Mouse (Mus musculus) erythroblast, adult 5-6 weeks (primary cell): Measurements from ENCODE around the gene Cramp1l. TPM values are rescaled to one million over a fixed set of nuclear protein-coding genes. Genes with fewer than 3 reads are reported as not detected.

Experiments used
- ATAC-seq: replicated peaks from 2 replicates; pipeline ENCODE4 v1.8.0; 2016; ENCODE audit warnings: moderate number of reproducible peaks, mild to moderate bottlenecking, moderate TSS enrichment, inconsistent platforms; ENCODE audit not compliant: poor library complexity, low FRiP score, severe bottlenecking
- total RNA-seq, 2 experiments: library from RNA; stranded (forward) in 1 of 2; stranded (reverse) in 1 of 2; fragments of 150-400 nt in 1 of 2; fragments of 200-764, 138-1000 nt in 1 of 2; gene quantifications; 2 replicates each; pipeline versions ENCODE4 v1.2.3 to v1.2.4; 2015 to 2017; ENCODE audit warnings: low replicate concordance in 2 of 2

The Cramp1l gene
- total RNA-seq (2015; ENCODE audit: low replicate concordance), result 16.7 and 18.0 TPM in 2 replicates
- total RNA-seq (2017; ENCODE audit: low replicate concordance), result 16.2 and 19.0 TPM in 2 replicates

GRCm38 (mm10) chr17:25015655-25016291 lies at the start of gene Cramp1l, which contains the start of gene Ift140:
TSS of gene Cramp1l (minus strand) at chr17:25015788.
TSS of gene Ift140 (plus strand) at chr17:25016085.
- peak; percentile 85 for ATAC-seq

DNA sequence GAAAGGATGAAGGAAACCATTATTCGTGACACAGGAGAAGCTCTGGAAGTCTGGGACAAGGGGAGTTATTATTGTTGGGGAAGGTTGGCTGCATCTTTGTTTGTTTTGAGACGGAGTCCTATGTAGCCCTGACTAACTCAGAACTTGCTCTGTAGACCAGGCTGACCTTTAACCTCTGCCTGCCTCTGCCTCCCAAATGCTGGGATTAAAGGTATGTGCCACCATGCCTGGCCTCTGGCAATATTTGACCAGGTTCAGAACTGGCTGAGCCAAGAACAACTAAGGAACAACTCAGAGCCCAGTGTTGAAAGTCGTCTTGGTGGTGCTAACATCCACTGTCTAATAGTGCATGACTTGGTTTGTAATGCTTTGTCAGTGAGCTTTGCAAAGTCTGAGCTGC lies 49.6 kb upstream of the Cramp1l start:
- ATAC-seq, result no peak

DNA sequence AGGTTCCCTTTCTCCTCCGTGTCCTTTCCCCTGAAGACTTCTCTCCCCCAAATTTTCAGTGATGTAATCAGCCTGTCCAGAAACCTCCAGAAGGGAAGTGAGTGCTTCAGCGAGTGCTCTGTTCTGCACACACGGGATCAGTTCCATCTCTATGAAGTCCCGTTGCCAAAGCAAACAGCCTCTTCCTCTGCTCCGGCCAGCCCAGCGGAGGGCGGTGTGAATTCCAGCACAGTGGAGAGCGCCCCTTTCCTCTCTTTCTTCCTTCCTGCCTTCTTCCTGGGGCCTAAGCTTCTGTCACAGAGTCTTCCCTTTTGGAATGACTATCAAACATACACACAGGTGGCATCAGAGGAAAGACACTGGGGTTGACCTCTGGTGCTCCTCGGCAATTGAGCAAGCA lies 48.8 kb upstream of the Cramp1l start:
- ATAC-seq, result no peak

GRCm38 (mm10) chr17:25063872-25064271 lies 48.3 kb upstream of the Cramp1l start:
- ATAC-seq, result peak; percentile 46

- ATAC-seq, result no peak
These were observed 47.7 kb upstream of the Cramp1l start for GRCm38 (mm10) chr17:25063261-25063660.

DNA sequence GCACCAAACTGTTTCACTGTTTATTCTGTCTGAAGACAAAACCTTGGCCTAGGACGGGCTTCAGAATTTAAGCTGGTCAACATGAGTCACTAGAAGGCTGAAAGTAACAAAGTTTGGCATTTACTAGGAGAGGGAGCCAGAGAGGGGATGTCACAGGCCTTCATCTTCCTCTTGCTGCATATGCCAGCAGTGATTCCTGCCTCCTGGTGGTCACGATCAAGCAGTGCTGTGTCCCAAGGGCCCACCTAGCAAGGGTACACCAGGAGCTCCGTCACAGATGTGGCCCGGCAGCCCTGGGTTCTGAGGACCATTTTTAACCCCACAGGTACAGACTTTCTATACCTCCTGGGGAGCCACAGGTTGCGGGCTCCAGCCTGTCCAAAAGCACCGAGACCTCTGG lies 41.5 kb upstream of the Cramp1l start:
- no peak for ATAC-seq

DNA sequence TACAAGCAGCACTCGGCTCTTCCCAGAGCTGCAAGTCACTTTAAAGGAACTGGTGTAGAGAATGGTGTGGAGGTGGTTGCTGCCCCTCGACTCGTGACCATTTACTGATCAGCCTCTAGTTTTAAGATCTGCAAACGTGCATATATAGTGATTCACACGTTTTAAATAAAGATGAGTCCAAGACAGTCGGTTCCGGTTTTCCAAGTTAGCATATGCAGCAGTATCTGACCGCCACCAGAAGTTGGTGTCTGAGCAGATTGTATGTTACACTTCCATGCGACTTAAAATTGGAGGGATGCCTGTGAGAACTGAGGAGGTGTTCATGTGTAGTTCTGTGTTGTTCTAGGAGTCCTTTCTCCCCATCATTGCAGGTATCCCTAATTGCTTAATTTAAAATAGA lies 37.7 kb upstream of the Cramp1l start:
- no peak for ATAC-seq

DNA sequence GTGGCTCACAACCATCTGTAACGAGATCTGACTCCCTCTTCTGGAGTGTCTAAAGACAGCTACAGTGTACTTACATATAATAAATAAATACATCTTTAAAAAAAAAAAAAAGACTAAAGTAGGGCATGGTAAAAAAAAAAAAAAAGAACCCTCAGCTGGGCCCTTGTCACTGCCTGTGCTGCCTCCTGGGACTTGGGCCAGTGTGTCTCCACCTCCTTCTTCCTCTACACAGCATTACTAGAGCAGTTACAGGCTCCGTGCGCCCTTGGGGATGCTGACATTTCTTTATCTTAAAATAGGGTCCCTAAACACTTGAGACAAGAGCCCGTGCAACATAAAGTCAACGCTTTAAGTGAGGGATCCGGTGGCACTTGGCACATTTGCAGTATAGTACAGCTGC lies 31.6 kb upstream of the Cramp1l start:
- no peak for ATAC-seq

DNA sequence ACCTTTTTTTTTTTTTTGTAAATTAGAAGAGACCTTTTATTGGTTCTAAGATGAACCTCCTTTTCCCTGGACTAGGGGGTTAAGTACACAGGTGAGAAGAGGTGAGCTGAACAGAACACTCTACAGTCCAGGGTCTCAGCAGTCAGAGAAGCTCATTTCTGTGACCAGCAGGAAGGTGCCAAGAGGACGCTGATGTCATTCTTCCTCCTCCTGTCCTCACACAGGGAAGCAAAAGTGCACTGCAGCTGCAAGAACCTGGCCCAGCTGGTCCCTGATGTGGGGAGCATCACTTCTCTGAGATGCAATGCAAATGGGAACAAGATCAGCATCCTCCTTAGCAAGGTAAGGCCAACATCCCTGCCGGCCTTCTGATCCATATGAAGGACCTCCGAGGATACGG lies 29.7 kb upstream of the Cramp1l start:
- no peak for ATAC-seq

DNA sequence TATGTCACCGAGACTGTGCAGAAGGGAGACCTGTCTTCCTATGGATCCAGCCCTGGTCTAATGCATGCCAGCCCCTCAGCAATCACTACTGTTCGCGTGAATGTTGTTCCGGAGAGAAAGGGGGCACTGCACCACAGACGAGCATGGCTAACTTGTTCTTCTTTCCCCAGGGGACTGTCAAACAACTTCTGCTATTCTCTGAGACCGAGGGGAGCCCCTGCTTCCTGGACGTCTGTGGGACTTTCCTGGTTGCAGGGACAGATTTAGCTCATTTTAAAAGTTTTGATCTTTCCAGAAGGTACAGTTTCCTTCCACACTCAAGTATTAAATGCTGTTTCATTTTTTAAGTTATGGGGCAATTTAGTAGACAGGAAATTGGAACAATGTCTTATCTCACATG lies 29.3 kb upstream of the Cramp1l start:
- no peak for ATAC-seq

- peak; percentile 60 for ATAC-seq
These were observed 20.6 kb upstream of the Cramp1l start for GRCm38 (mm10) chr17:25036183-25036582.

DNA sequence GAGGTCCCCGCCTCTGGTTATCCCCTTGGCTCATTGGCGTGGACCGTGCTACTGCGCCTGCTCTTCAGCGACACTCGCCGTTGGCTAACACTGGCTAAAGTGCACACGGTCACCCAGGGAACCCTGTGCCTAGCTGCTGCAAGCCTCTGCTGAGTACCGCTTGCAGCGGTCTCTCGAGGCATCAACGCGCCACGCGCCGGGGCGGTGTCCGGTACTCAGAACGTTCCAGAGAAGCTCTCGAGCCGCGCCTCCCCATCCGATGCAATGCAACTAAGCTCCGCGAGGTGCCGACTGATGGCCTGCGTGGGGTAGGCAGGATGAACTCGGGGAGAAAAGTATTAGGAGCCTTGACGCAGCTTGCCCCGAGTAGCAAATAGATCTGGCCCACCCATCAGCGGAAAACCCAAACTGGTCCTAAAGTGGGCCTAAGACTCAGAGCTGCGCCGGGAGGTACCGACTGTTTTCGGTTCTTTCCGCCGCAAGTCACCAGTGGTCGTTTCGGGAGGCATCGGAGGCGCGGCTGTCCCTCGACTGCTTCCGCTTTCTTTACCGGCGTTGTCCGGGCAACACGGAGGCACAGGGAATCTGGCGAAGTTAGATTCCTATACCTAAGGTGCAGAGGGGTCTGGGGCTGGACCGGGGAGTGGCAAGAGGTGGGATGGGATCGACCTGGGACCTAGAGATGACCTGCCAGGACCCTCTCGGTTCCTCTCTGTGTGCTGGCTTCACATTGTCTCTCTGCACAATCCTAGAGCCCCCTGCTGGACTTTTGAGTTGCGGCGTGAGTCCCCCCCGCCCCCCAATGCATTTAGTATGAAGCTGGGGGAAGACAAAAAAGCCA lies 924 bp upstream of the Cramp1l start:
- ATAC-seq, result peak; percentile 69

DNA sequence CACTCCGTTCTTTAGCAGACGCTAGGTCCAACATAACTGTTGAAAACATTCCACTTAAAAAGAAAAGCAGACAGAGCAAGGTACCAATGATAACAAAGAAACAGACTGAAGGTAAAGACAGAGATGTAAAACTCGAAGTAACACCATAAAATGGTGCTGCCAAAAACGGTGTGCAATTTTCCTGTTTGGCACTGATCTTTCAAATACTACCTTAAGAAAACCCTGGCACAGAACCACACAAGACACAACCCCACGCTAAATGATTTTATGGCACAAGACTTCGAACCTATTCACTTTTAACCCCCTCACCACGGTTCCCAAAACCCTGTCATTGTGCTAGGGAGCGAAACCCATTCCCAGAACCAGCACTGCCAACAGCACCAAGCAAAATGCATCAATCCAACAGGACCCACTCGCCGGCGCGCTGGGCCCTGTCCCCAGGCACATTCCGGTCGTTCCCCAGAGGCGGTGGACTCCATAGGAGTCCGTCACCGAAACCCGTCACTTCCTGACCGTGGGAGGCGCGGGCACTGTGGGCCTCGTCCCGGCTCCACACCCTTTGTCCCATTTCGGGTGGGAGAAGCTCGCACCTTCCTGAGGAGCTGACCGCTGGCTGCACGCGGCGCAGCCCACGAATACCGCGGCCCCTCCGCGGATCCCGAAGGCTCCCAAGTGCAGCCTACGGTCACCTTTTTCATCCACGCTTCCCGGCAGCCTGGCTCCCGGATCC lies 582 bp downstream of the Cramp1l start:
- ATAC-seq, result 0 out of 2 replicates have a peak, but pooled peaks have one; percentile 8

- peak; percentile 8 for ATAC-seq
These were observed 1.7 kb downstream of the Cramp1l start for GRCm38 (mm10) chr17:25013606-25014501.

DNA sequence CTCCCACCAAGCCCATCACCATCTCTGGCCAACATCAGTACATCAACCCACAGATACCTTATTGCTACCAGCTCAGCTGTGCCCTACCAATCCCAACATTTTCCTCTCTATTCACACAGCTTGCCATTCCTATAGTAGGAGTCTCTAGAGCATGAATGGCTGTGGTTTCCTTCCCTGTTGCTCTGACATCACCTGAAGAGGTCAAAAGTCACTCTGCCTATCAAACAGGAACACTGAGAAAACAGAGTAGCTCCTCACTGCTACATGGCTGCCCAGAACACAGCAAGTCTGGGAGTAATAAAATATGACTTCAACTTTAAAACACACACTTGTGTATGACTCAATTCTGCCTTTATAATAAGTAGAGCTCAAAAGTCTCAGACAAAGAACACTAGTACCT lies 8.1 kb downstream of the Cramp1l start:
- no peak for ATAC-seq

DNA sequence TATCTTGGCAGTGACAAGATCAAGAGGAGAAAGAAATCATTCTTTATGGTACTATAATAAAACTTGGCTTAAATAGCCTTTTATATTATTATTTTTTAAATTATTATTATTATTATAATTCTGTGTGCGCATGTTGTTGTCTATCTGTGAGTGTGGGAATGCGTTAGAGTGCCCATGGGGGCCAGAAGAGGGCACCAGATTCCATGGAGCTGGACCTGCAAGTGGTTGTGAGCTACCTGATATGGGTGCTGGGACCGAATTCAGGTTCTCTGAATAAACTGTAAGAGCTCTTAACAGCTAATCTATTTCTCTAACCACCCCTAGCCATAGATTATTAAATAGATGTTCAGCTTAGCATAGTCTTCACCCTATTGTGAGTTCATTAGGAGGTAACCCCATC lies 10.5 kb downstream of the Cramp1l start:
- no peak for ATAC-seq

DNA sequence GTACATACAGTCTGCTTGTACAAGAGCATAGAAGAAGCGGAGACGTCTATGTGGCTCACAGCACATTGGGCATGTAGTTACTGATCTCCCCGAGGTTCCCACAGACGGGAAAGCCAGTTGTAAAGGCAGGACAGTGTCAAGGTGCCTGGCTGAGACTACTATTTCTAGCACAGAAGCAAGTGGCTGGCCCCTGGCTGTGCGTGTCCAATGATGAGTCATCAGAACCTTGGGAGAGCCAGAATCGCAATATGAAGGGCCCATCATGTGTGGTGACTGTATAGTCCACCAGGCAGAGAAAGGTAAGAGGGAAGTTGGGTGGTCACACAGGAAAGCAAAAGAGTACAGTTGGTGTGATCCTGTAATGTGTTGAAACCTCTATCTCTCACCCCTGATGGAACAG lies 20.9 kb downstream of the Cramp1l start:
- no peak for ATAC-seq

- no peak for ATAC-seq
These were observed 28.4 kb downstream of the Cramp1l start for GRCm38 (mm10) chr17:24987221-24987620.
